In genomic region chr15:27777455-27778190, GRCm38 (mm10) we compare ENCODE assay signal across 9 mouse cellular contexts.
DNase-seq lines count a peak whose midpoint lies in the region; ATAC-seq and TF ChIP-seq lines count a peak whose summit lies in the region.
"Had no signal": no experiment of that assay in that cellular context is flagged by ENCODE, and none has a peak within 500 bp of the region (broad histone marks: within the 10 kb centered on the region; RNA-seq: fewer than 3 reads in every experiment).

No protein-coding gene starts in this region.

- peaks cover 50 to 60% of the 10 kb centered on the region in 2 experiments for H3K4me1 ChIP-seq in heart, embryonic 14.5 days (ENCODE audit: control insufficient read depth in 2 of 2, insufficient read depth in 2 of 2, low read length in 2 of 2)
- peaks cover 27% of the 10 kb centered on the region for H3K4me1 ChIP-seq in forebrain, postnatal 0 days (ENCODE audit: insufficient read depth)
- 0 out of 2 replicates have a peak, but pooled peaks cover 5% of the 10 kb centered on the region for H3K4me1 ChIP-seq in liver, embryonic 13.5 days (replicated peaks)

- peaks cover 19% of the 10 kb centered on the region for H3K36me3 ChIP-seq in heart, embryonic 14.5 days (ENCODE audit: control insufficient read depth, insufficient read depth, low read length)
- peaks cover 12% of the 10 kb centered on the region for H3K36me3 ChIP-seq in forebrain, postnatal 0 days (ENCODE audit: insufficient read depth)
- peaks cover 7% of the 10 kb centered on the region for H3K36me3 ChIP-seq in liver, embryonic 13.5 days

- ATAC-seq in heart, embryonic 14.5 days (ENCODE audit: insufficient number of reproducible peaks, insufficient read depth, low FRiP score, low read depth): no peak
- ATAC-seq in forebrain, postnatal 0 days: no peak
- no peak for ATAC-seq in liver, embryonic 13.5 days (ENCODE audit: low read depth)

- 29% methylated on average over 11 of the region's 11 CpGs for WGBS in heart, embryonic 14.5 days
- WGBS in forebrain, postnatal 0 days: 26% methylated on average over 11 of the region's 11 CpGs
- 58% methylated on average over 11 of the region's 11 CpGs for WGBS in liver, embryonic 13.5 days (ENCODE audit: insufficient replicate concordance)

- peak overlapping the region; percentile 31; the same call in 1 of the 2 replicates for H3K4me2 ChIP-seq in heart, embryonic 14.5 days (ENCODE audit: low read length)
- H3K4me2 ChIP-seq in forebrain, postnatal 0 days (ENCODE audit: low read depth): no peak overlapping the region
- no peak overlapping the region for H3K4me2 ChIP-seq in liver, embryonic 13.5 days

- H3K9me3 ChIP-seq in heart, embryonic 14.5 days (ENCODE audit: control insufficient read depth, low read length): no peaks in the 10 kb centered on the region
- H3K9me3 ChIP-seq in forebrain, postnatal 0 days (ENCODE audit: low read length): no peaks in the 10 kb centered on the region
- H3K9me3 ChIP-seq in liver, embryonic 13.5 days (replicated peaks): no peaks in the 10 kb centered on the region

- intact Hi-C loops in left cerebral cortex, postnatal 14 days (cut with DNase I): no loop called here
- intact Hi-C loops in left cerebral cortex, adult 2 months (cut with DNase I): no loop called here

- H3K9ac ChIP-seq in heart, embryonic 14.5 days (ENCODE audit: low read length): peak overlapping the region; percentile 54; the same call in 1 of the 2 replicates
- H3K9ac ChIP-seq in forebrain, postnatal 0 days: no peak overlapping the region
- no peak overlapping the region for H3K9ac ChIP-seq in liver, embryonic 13.5 days
- H3K9ac ChIP-seq: liver, embryonic 14.5 days had no signal

- DNase-seq in heart, adult 9 months (ENCODE audit: low spot score in 2 of 2): no peak
- peak; percentile 49 for DNase-seq in adipocyte (ENCODE audit: low spot score)
- no peak for DNase-seq in forebrain, postnatal 0 days
- DNase-seq in liver, embryonic 13.5 days: no peak
- DNase-seq in left cerebral cortex, postnatal 14 days (ENCODE audit: low spot score in 2 of 2): no peak
- DNase-seq in left cerebral cortex, adult 2 months (ENCODE audit: extremely low spot score in 1 of 2, low spot score in 2 of 2): no peak
- no peak for DNase-seq in left cerebral cortex, adult 8-10 months (ENCODE audit: low spot score in 2 of 2)

- no peaks in the 10 kb centered on the region for H3K27me3 ChIP-seq in heart, embryonic 14.5 days (ENCODE audit: control insufficient read depth, insufficient read depth, low read length)
- H3K27me3 ChIP-seq in forebrain, postnatal 0 days (ENCODE audit: insufficient read depth, low read length): no peaks in the 10 kb centered on the region
- H3K27me3 ChIP-seq in liver, embryonic 13.5 days: no peaks in the 10 kb centered on the region

- H3K27ac ChIP-seq in heart, embryonic 14.5 days (replicated peaks in 1 of 2; ENCODE audit: control insufficient read depth in 1 of 2, insufficient read depth in 1 of 2, low read depth in 2 of 2, low read length in 2 of 2): peak overlapping the region; percentile 58 to 86
- 0 out of 2 replicates have a peak overlapping the region, but pooled peaks have one; percentile 1 for H3K27ac ChIP-seq in forebrain, postnatal 0 days (ENCODE audit: low read depth, low read length)
- peak overlapping the region; percentile 15; the same call in 1 of the 2 replicates for H3K27ac ChIP-seq in liver, embryonic 13.5 days
- no peak overlapping the region for H3K27ac ChIP-seq in left cerebral cortex, adult 2 months
- H3K27ac ChIP-seq: liver, embryonic 14.5 days had no signal

- TF ChIP-seq CTCF in forebrain, postnatal 0 days (IDR thresholded peaks at IDR 0.05; ENCODE audit: low read depth): no peak
- no peak for TF ChIP-seq CTCF in left cerebral cortex, adult 2 months (IDR thresholded peaks at IDR 0.05)

- no peak overlapping the region for H3K4me3 ChIP-seq in heart, embryonic 14.5 days (ENCODE audit: control insufficient read depth in 1 of 2, insufficient read depth in 1 of 2, low read depth in 1 of 2, low read length in 2 of 2)
- no peak overlapping the region for H3K4me3 ChIP-seq in forebrain, postnatal 0 days (ENCODE audit: low read depth, low read length)
- H3K4me3 ChIP-seq in liver, embryonic 13.5 days (replicated peaks): no peak overlapping the region
- no peak overlapping the region for H3K4me3 ChIP-seq in left cerebral cortex, adult 2 months
